Mouse (Mus musculus) ZHBTc4 (cell line): ENCODE data around the gene Snrpa1.
A peak's percentile ranks its signal among the peaks of the same experiment; 100 is the strongest.

Experiments used
- DNase-seq: peaks from one replicate; pipeline ENCODE4 v3.0.0-alpha.2; 2011; ENCODE audit warnings: low read depth, low spot score

Gene Snrpa1

DNA sequence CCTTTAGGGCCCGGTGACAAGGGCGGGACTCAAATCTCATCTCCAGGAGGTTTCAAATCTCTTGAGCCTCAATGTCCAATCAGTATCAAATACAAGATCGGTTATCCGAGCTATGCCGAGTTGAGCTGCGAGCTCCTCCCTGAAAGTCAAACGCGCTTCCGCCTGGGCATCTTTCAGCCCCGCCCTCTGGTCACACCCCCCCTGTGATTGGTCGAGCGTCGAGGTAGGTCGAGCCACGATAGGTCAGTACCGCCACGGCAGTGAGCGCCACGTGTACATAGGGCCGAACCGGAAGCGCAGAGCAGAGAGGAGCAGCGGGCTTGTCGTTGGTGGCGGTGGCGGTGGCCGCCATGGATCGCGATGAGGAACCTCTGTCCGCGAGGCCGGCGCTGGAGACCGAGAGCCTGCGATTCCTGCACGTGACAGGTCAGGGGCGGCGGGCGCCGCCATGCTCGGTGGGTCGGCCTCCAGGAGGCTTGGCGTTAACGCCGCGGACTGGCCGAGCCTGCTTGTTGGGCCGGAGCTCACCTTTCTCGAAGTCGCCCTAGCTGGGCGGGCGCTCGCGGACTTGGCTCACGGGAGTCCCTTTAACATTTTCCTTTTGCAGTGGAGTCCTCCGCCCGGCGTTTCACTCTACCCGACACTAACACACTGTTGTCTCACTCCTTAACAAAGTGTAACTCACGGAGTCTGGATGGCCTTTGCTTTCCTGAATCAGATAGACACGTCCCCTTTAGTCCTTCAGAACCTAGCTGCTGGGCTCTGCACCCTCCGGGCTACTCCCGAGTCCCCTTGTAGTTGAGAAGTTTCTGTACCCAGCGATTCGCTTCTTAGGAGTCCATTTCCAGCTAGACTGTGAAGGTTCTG is 20.8 kb downstream of the Snrpa1 start, which contains the start of gene Selenos:
Selenos (plus strand) TSS at position 286 of the 867 bp plus-strand sequence.
- DNase-seq: peak; percentile 99

DNA sequence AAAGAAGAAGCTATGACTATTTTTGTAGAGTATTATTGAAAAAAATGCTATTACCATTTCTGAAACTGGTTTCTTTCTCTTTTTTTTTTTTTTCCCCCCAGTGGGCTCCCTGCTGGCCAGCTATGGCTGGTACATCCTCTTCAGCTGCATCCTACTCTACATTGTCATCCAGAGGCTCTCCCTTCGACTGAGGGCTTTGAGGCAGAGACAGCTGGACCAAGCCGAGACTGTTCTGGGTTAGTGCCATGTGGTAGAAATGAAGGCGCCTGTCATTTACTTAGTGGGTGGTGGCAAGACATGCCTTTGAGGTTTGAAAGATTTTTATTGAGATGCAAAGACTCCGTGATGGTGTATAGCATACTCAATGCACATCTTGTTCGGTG is 21.4 kb downstream of the Snrpa1 start:
- peak; percentile 22 for DNase-seq

DNA sequence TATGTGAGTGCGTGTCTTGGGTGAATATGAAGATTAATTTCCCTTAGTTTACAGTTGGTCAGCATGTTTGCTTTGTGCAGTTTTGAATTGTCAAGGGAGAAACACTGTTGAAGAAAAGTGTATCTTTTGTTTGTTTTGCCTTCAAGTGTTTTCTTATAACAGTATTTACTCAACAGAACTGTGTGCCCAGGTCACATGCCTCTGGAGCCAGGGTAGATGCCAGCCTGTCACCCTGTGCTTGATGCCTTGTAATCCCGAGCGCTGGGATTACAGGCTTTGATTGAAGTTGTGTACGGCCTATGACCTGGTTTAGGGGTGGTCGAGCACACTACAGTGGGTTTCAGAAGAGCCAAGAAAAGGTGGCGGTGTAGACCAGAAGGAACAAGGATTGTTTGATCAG is 25.0 kb downstream of the Snrpa1 start:
- DNase-seq: no peak

DNA sequence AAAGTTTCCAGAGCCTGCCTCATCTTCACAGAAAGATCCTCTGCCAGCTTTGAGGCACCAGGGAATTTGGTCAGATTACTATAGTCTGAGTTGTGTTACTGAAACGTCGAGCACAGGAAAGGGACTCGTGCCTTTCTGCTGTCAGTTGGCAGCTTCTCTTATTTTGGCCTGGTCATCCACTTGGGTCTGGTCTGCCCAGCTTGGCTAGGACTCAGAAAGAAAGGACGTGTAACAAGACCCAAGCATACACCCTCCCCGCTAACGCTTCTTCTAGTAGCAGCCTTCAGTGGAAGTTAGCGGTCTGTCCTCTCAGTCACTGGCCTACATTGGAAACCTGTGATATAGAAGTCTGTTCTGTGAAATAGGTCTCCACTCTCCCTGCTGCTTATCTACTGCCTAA is 25.7 kb downstream of the Snrpa1 start:
- no peak for DNase-seq

DNA sequence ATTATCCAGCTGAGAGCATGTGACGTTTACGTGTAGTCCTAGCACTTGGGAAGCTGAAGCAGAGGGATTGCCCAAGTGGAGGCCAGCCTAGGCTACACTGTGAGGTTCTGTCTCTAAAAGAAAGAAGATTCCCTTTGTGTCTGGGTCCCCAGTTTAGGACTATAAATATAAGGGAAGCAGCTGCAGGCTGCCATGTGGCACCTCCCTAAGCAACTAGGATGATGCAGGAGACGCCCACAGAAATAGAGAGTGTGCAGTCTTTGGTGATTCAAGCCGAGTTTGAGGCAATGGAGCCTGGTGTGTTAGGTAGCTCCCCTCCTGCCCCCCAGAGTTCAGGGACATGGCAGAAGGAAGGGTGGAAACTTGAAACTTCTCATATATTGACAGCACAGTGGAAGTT is 28.8 kb downstream of the Snrpa1 start:
- no peak for DNase-seq

DNA sequence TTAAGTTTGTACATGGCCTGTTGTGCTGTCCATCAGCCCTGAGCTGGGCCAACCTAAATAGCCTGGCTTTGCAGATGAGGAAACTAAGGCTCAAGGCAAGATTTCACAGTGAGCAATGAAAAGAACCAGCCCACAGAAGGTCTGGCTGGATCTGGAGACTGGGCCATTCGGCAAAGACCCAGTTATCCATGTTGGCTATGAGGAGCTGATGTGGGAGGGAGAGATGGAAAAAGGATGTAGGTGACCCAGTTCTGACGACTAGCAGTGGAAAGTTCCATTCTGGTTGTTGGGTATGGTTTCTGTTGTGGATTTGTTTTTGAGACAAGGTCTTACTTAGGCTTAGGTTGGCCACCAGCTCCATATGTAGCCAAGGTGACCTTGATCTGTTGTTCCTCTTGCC is 29.3 kb downstream of the Snrpa1 start:
- no peak for DNase-seq

DNA sequence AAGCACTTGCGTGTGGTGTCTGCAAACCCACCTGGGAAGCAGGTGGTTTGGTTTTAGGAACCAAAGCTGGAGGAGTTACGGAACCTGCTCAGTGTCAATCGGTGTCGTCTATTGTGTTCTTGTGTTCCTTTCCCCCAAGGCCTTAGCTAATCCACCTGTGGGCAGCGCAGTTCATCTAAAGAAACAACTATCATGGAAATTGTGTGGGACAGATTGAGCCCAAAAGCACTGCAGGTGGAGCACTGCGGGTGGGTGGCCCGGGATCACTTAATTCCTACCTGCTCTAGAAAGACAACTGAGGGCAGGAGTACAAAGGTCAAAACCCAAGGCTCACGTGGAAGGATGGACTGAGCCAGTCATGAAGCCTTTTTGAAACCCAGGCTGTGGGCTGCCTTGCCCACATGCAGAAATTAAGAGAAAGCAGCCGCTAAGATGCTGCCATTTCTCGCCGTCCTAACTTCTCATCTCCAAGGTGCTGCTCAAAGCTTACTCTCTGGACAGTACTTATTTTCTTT is 31.9 kb downstream of the Snrpa1 start:
- no peak for DNase-seq

DNA sequence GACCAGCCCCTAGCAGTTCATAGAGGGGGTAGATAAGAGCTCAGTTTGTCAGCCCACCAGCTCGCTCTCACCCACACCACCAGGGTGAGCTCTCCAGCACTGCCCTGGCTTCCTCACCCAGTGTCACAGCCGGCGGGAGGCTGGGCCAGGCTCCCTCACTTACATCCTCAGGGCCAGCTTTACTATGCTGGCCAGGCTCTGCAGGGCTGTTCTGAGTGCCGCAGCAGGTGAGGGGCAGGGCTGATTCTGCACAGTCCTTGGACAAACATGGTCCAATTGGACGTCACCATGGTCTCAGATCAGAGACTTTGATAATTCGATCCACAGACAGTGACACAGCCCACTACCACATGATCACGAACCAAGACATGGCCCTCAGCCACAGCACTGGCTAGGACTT is 32.8 kb downstream of the Snrpa1 start:
- DNase-seq: no peak

DNA sequence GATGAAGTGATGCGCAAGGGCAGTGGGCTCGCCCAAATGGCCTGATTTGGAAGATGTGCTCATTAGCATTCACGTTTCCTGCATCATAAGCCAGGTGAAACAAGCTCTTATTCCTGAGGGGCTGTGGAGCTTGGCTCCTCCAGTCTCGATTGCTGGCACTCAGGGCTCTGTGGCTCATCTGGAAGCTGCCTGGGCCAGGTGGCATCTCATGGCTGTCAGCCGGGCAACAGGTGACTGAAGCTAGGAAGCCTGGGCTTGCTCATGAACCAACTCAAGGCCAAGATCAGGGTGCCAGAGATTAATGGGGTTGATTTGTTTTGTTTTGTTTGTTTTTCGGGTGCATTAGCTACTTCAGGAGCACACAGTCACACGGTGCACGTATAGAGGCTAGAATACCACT is 33.9 kb downstream of the Snrpa1 start:
- no peak for DNase-seq

DNA sequence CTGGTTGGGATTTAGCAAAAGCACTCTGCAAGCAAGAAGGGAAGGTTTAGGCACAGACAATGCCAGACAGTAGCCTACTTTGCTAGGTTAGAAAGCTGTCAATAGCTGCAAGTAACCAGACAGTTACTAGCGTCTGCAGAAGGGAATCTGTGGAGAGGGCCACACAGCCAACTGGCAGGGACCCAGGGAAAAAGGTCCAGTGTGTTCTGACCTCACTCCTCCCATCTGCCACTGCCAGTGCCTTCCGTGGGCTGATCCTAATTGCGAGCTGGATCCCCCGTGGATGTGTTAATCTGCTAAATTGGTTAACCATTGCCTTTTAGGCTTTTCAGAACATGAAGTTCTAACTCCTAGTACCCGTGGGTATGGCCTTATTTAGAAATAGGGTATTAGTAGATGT is 35.3 kb downstream of the Snrpa1 start:
- DNase-seq: no peak

DNA sequence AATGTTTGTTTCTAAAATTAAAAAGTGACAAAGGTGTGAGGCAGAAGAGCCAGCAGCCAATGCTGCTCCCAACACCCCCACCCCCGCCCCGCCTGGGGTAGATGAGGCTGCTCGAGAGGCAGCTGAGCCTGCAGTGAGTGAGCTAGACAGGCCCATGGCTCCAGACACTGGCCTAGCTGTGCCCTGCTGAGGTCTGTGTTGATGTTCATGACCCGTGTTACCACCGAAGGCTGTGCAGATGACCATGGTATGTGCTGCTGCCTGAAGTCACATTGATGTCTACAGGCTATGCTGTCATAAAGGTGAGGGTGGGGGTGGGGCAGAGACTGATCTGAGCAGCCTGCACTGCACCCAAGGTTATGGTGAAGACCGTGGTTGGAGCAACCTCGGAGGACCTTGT is 40.0 kb downstream of the Snrpa1 start:
- DNase-seq: no peak

DNA sequence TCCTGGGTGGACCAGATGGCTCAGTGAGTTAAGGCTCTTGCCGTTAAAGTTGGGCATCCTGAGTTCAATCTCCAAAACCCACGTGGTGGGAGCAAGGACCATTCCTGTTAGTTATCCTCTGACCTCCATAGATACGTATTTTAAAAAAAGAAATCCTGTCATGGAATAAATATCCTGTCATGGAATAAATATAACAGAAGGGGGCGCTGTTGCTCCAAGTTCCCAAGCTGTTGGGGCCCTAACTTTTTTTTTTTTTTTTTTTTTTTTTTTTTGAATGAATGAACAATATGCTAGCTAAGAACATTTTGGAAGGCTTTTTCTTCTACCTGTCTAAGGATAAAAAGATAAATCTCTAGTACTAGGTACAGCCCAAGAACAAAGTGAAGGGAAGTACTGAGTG is 43.1 kb downstream of the Snrpa1 start:
- peak; percentile 51 for DNase-seq

DNA sequence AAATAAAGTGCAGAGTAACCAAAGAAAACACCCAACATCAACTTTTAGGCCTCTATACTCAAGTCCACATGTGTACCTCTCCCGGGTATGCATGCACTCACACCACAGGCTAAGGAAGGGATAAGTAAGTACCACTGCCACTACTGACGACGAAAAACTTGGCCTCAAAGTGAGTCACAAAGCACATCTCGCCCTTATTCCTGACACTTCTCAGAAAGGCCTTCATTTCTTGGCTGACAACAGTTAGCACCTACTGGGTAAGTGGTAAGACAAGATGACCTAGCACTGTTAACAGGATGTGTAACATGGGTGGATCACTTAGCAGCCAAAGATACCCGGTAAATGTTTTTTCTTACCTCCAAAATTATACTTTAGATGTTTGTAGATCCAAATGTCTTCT is 45.7 kb downstream of the Snrpa1 start:
- DNase-seq: no peak

DNA sequence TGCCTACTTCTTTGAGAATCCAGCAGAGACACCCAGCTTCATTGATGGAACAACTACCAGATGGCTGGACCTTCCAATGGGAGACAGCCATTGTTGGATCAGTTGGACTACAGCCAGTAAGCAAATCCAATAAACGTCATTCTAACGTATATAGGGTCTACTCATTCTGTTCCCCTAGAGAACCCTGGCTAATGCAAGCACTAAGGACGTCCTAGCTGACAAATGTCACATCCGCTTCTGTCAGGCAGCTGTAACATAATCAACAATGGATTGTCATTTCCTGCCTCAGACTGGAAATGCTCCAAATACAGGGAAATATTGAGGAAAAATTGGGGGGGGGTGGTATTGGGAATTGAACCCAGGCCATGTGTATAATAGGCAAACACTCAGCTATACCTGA is 47.0 kb downstream of the Snrpa1 start:
- no peak for DNase-seq

DNA sequence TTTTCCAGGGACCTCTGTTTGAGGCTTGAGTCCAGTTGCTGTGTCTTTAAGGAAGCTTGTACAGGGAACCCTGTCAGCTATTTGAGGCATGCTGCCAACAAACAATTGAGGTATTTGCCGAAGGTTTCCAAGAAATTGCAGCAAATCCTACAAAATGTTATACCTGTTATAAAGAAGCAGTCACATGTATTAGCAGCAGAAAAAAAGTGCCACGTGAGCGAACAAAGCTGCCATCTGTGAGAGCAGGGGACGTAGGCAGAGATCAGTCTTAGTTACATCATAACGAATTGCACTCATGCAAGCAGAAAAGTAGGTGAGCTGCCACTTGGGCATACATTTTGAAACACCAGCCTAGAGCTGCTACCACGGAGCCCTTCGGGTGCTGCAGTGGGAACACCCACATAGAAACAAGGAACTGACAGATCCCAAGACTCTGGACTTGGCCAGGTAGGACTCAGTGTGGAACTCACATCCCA is 47.8 kb downstream of the Snrpa1 start:
- DNase-seq: no peak

DNA sequence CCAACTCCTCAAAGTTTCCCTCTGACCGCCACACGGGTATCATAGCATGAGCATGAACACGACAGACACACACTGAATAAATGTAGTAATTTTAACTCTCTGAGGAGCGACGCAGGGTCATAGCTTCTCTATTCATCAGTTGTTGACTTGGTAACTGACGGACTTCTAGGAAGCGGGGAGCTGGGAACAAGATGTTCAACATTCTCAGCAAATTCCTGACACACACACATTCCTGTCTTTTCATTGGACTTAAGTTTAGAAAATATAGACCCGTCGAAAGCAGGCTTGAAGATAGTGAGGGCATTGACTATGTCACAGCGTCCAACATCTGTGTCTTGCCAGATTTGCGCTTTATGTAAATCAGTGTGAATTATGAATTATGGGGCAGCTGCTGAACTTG is 48.4 kb downstream of the Snrpa1 start:
- DNase-seq: no peak

DNA sequence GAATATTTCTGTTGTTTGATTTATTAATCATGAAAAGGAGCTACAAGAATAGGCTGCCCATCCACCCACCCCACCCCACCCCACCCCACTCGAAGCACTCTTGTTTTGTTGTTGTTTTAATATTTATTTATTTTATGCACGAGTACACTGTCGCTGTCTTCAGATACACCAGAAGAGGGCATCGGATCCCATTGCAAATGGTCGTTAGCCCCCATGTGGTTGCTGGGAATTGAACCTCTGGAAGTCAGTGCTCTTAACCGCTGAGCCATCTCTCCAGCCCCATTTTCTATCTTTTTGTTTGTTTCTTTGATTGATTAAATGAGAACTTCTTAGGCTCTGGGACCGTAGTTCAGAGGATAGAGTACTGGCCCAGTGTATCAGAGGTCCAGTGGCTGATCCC is 49.1 kb downstream of the Snrpa1 start:
- peak; percentile 48 for DNase-seq

DNA sequence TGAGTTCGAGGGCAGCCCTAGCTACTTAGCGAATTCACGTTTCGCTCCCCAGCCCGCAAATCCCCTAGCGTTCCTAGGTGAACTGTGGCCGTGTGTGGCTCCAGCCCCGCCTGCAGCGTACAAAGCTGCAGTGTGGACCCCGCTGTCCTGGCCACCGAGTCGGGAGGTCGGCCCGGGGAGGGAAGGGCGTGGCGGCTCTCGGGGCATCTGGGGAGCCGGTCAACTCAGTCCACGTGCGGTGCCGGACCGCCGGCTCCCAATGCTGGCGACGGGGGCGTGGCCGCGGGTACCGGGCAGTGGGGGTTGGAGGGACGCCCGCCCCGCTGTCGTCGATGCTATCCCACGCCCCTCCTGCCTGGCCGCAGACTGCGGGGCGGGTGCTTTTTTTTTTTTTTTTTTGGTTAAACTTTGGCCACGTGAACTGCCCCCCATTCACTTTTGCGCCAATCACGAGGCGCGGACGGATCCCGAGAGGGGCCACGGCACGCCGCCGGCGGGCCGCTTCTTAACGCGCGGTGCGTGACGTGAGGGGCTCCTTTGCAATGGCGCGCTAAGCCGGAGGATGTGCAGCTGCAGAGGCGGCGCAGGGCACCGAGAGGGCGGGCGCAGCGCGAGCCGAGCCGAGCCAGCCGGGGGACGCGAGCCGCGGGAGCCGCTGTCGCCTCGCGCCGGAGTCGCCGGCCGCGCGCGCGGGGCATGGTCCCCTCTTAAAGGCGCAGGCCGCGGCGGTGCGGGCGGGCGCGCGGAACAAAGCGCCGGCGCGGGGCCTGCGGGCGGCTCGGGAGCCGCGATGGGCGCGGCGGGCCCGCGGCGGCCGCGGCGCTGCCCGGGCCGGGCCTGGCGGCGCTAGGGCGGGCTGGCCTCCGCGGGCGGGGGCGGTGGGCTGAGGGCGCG is 50.4 kb downstream of the Snrpa1 start, which contains the start of gene Chsy1:
Chsy1 (plus strand) TSS at position 555 of the 894 bp plus-strand sequence.
- peak; percentile 95 for DNase-seq

DNA sequence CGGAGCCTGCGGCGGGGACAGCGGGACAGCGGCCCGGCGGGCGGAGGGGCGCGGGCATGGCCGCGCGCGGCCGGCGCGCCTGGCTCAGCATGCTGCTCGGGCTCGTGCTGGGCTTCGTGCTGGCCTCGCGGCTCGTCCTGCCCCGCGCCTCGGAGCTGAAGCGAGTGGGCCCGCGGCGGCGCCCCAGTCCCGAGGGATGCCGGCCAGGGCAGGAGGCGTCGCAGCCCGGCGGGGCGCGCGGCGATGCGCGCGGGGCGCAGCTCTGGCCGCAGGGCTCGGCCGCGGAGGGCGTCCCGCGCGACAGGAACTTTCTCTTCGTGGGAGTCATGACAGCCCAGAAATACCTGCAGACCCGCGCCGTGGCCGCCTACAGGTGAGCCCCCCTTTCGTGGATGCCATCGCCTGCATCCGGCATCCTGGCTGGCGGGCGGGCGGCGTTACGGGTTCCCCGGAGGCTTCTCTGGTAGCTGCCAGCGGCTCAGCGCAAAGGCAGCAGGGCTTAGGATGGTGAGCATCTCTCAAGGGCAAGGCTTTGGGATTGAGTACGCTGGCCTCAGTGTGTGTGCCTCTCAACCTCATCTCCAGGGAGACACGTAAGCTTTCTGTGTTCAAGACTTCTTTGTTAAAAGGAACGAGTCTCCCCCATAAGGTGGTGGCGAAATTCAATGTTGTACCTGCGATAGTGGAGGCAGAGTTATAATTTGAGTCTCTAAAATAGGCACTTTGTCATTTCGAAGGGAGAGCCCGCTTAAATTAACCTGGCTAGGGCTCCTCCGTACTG is 51.2 kb downstream of the Snrpa1 start:
- DNase-seq: peak; percentile 59

DNA sequence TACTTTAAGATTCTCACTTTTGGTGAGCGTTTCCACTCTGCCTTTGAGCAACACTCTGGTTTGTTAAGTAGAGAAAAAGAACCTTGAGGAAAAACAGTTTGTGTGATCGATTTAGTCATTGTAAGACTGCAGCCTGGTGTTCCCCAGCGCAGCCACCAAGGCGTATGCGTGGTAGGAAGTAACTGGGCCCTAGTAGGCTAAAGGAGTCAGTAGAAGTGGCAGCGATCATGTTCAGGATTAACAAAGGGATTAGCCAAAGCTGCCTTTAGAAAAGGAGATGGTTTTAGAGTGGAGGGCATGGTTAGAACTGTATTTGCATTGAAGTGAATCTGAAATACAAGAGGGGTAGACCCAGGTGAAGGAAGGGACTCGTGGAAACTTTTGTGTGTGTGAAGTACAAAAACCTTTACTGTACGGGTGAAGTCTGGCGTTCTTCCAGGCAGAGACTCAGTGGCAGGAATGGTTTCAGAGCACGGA is 51.9 kb downstream of the Snrpa1 start:
- peak; percentile 51 for DNase-seq

DNA sequence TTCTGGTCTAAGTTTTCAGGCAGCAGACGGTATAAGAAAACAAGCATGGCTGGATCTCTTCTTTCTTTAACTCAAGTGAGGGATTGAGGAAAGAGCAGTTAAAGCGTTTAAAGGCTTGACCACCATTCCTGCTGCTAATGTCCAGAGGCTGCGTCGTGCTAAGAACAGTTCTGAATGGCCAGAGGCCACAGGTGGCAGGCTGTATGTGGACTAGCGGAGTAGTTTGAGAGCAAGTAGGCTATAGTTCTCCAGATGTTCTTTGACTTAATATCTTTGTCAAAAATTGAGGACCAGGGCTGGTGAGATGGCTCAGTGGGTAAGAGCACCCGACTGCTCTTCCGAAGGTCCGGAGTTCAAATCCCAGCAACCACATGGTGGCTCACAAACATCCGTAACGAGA is 52.4 kb downstream of the Snrpa1 start:
- no peak for DNase-seq
